Comparison of ENCODE assay signal across 7 mouse cellular contexts in the genomic region with DNA sequence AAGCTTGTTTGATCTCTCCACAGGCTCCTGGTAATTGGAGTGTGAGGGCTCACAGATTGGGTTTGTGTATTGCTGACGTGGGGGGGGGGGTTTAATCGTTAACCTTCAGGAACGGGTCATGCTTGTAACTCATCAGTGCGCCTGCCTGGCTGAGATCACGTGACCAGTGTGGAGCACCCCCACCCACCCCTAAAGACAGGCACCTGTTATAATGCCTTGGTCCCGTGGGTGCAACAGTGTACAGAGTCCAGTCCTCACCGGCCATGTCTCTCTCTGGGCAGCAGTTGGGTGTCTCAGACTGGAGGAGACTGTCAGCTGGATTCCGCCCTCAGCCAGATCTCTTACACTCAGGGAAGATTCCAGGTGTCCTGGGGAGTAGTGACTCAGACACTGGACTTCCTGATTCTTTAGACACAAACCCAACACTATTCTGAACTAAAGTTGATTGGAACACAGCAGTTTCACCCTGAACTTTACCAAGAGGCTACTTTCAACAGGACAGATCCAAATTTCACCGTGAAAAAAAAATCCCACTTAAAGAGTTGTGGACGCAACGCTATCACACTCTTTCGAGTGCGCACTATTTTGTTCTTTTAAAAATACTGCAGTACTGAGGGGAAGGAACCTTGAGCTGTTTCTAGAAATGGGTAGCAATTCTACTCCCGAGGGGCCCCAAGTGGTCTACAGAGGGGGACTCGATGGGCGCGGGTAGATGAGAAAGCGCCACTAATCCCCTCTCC. TPM values are rescaled to one million over a fixed set of nuclear protein-coding genes. Genes with fewer than 3 reads are reported as not detected.
DNase-seq lines count a peak whose midpoint lies in the region; ATAC-seq and TF ChIP-seq lines count a peak whose summit lies in the region.

No protein-coding gene starts in this region.

- no peaks in the 10 kb centered on the region for H3K9me3 ChIP-seq in forebrain, embryonic 12.5 days
- H3K9me3 ChIP-seq in kidney, postnatal 0 days (replicated peaks; ENCODE audit: low read length), result no peaks in the 10 kb centered on the region
- no peaks in the 10 kb centered on the region for H3K9me3 ChIP-seq in midbrain, embryonic 14.5 days (ENCODE audit: control insufficient read depth, low read length)

- H3K9ac ChIP-seq in forebrain, embryonic 12.5 days, result 0 out of 2 replicates have a peak overlapping the region, but pooled peaks have one; percentile 61
- peak overlapping the region; percentile 90 for H3K9ac ChIP-seq in kidney, postnatal 0 days (ENCODE audit: low read depth, low read length)
- H3K9ac ChIP-seq in midbrain, embryonic 14.5 days (replicated peaks; ENCODE audit: low read length), result peak overlapping the region; percentile 72

- peaks cover 32% of the 10 kb centered on the region for H3K4me1 ChIP-seq in forebrain, embryonic 12.5 days
- H3K4me1 ChIP-seq in kidney, postnatal 0 days (replicated peaks; ENCODE audit: insufficient read depth, low read length), result peaks cover 16% of the 10 kb centered on the region; the same call in 1 of the 2 replicates
- H3K4me1 ChIP-seq in midbrain, embryonic 14.5 days (ENCODE audit: control insufficient read depth, insufficient read depth, low read length), result no peaks in the 10 kb centered on the region; the same call in 1 of the 2 replicates

- DNase-seq in right cerebral cortex, adult 2 months (ENCODE audit: low spot score in 2 of 2), result peak; percentile 27 to 41
- DNase-seq in right cerebral cortex, postnatal 36 days (ENCODE audit: low spot score in 2 of 2), result no peak
- DNase-seq in kidney, postnatal 0 days (ENCODE audit: low spot score), result peak; percentile 67
- DNase-seq in midbrain, embryonic 14.5 days, result peak; percentile 25
- no peak for DNase-seq in urinary bladder, postnatal 25 days (ENCODE audit: low spot score)

- H3K4me3 ChIP-seq in forebrain, embryonic 12.5 days (replicated peaks), result peak overlapping the region; percentile 59
- peak overlapping the region; percentile 77 for H3K4me3 ChIP-seq in kidney, postnatal 0 days (replicated peaks; ENCODE audit: low read depth, low read length)
- peak overlapping the region; percentile 61 for H3K4me3 ChIP-seq in midbrain, embryonic 14.5 days (replicated peaks; ENCODE audit: low read depth, low read length)

- no peaks in the 10 kb centered on the region for H3K36me3 ChIP-seq in forebrain, embryonic 12.5 days (replicated peaks)
- H3K36me3 ChIP-seq in kidney, postnatal 0 days (ENCODE audit: insufficient read depth, low read length), result peaks cover 10% of the 10 kb centered on the region; the same call in 1 of the 2 replicates
- H3K36me3 ChIP-seq in midbrain, embryonic 14.5 days (ENCODE audit: control insufficient read depth, insufficient read depth, low read length), result no peaks in the 10 kb centered on the region

- no peak for TF ChIP-seq CTCF in kidney, postnatal 0 days (IDR thresholded peaks at IDR 0.05; ENCODE audit: low read depth)

- no peak overlapping the region for H3K27ac ChIP-seq in forebrain, embryonic 12.5 days
- peak overlapping the region; percentile 97 for H3K27ac ChIP-seq in kidney, postnatal 0 days
- H3K27ac ChIP-seq in midbrain, embryonic 14.5 days (replicated peaks; ENCODE audit: low read depth, low read length), result no peak overlapping the region

- peak; percentile 27; the same call in 1 of the 2 replicates for ATAC-seq in forebrain, embryonic 12.5 days (ENCODE audit: low FRiP score)
- peak; percentile 82 for ATAC-seq in kidney, postnatal 0 days (replicated peaks; ENCODE audit: low FRiP score, low read depth)
- no peak for ATAC-seq in midbrain, embryonic 14.5 days (ENCODE audit: low FRiP score, low TSS enrichment)
- ATAC-seq in activated CD4-positive, CD25-positive, alpha-beta regulatory T cell, adult 4 months, result no peak

- WGBS in forebrain, embryonic 12.5 days, result 1% methylated on average over 18 of the region's 18 CpGs
- 2% methylated on average over 18 of the region's 18 CpGs for WGBS in kidney, postnatal 0 days
- 2% methylated on average over 18 of the region's 18 CpGs for WGBS in midbrain, embryonic 14.5 days

- peaks cover 66% of the 10 kb centered on the region for H3K27me3 ChIP-seq in forebrain, embryonic 12.5 days
- H3K27me3 ChIP-seq in kidney, postnatal 0 days (ENCODE audit: insufficient read depth, low read length), result peaks cover 10% of the 10 kb centered on the region; the same call in 1 of the 2 replicates
- peaks cover 41% of the 10 kb centered on the region for H3K27me3 ChIP-seq in midbrain, embryonic 14.5 days (ENCODE audit: control insufficient read depth, insufficient read depth, low read length)

- peak overlapping the region; percentile 93 for H3K4me2 ChIP-seq in forebrain, embryonic 12.5 days
- peak overlapping the region; percentile 80 for H3K4me2 ChIP-seq in kidney, postnatal 0 days (ENCODE audit: low read length)
- peak overlapping the region; percentile 89 for H3K4me2 ChIP-seq in midbrain, embryonic 14.5 days (ENCODE audit: low read length)

RNA-seq across cellular contexts. Expression of a gene that starts 1.6 kb away (rescaled TPM):
- polyA plus RNA-seq in forebrain, embryonic 12.5 days (2016; fragmentation: Nextera tagmentation; extraction: Ambion mirVana), result 0.50 and 1.1 TPM in 2 replicates
- 14.8 and 16.0 TPM in 2 replicates for polyA plus RNA-seq in kidney, postnatal 0 days (2015; fragmentation: Nextera tagmentation; extraction: Ambion mirVana)
- polyA plus RNA-seq in midbrain, embryonic 14.5 days (2014; fragmentation: Nextera tagmentation; extraction: Ambion mirVana), result 2.1 and 2.2 TPM in 2 replicates
- not detected for polyA plus RNA-seq in activated CD4-positive, CD25-positive, alpha-beta regulatory T cell, adult 4 months (2017; shearing (Covaris generic))

Comparison
In these comparisons a context has a peak if more than half of its experiments do, and no peak if none do; other contexts are left out.
1. DNase-seq: peak in right cerebral cortex, adult 2 months (2 of 2), kidney, postnatal 0 days (single experiment) and midbrain, embryonic 14.5 days (single experiment); none in right cerebral cortex, postnatal 36 days (0 of 2) and urinary bladder, postnatal 25 days (single experiment).
2. ATAC-seq: peak in forebrain, embryonic 12.5 days (single experiment) and kidney, postnatal 0 days (single experiment); none in midbrain, embryonic 14.5 days (single experiment) and activated CD4-positive, CD25-positive, alpha-beta regulatory T cell, adult 4 months (single experiment).
3. Peak in every context shown above with its lines, with median percentiles within 50 percentile points of each other: H3K4me2 ChIP-seq, H3K4me3 ChIP-seq and H3K9ac ChIP-seq.